Mouse (Mus musculus) MEL (cell line): Measurements from ENCODE around the gene Cdh4. TPM values are rescaled to one million over a fixed set of nuclear protein-coding genes. Genes with fewer than 3 reads are reported as not detected.

ENCODE experiments used
- DNase-seq: peaks from one replicate; pipeline ENCODE4 v3.0.0; 2011; ENCODE audit warnings: low read depth, low spot score
- H3K27ac ChIP-seq: 2 replicates; pipeline ENCODE4 v1.5.1; 2012; ENCODE audit warnings: low read depth, mild to moderate bottlenecking, control low read depth, low read length, moderate library complexity; ENCODE audit not compliant: control insufficient read depth
- H3K27me3 ChIP-seq, 2 experiments: fragments of 150-350 bp in 1 of 2; sonication (generic) in 1 of 2; 2 replicates each; pipeline ENCODE4 v1.6.1; 2012; ENCODE audit warnings: low read length in 2 of 2, mild to moderate bottlenecking in 2 of 2, improper control_type of control experiment in 1 of 2, moderate library complexity in 1 of 2; ENCODE audit not compliant: insufficient read depth in 2 of 2, control insufficient read depth in 1 of 2
- H3K36me3 ChIP-seq, 2 experiments: 2 replicates each; pipeline ENCODE4 v1.6.1; 2012 to 2014; ENCODE audit warnings: low read length in 2 of 2, improper control_type of control experiment in 1 of 2, inconsistent platforms in 1 of 2, mild to moderate bottlenecking in 1 of 2; ENCODE audit not compliant: insufficient read depth in 2 of 2, control insufficient read depth in 1 of 2
- H3K4me1 ChIP-seq, 2 experiments: fragments of 150-350 bp in 1 of 2; sonication (generic) in 1 of 2; 2 replicates each; pipeline ENCODE4 v1.6.1; 2012; ENCODE audit warnings: low read length in 2 of 2, improper control_type of control experiment in 1 of 2, mild to moderate bottlenecking in 1 of 2; ENCODE audit not compliant: insufficient read depth in 2 of 2, control insufficient read depth in 1 of 2
- H3K4me3 ChIP-seq, 2 experiments: fragments of 150-350 bp in 1 of 2; sonication (generic) in 1 of 2; 2 replicates each; pipeline ENCODE4 v1.5.1; 2012; ENCODE audit warnings: low read depth in 2 of 2, low read length in 2 of 2, mild to moderate bottlenecking in 2 of 2, moderate library complexity in 2 of 2, control low read depth in 1 of 2, improper control_type of control experiment in 1 of 2; ENCODE audit not compliant: control insufficient read depth in 1 of 2, insufficient read depth in 1 of 2
- H3K79me2 ChIP-seq: 2 replicates; pipeline ENCODE4 v1.6.1; 2012; ENCODE audit warnings: mild to moderate bottlenecking, low read length, moderate library complexity; ENCODE audit not compliant: control insufficient read depth, poor library complexity, insufficient read depth
- H3K9ac ChIP-seq: 2 replicates; pipeline ENCODE4 v1.6.1; 2012; ENCODE audit warnings: low read depth, mild to moderate bottlenecking, control low read depth, low read length, moderate library complexity; ENCODE audit not compliant: control insufficient read depth, poor library complexity, severe bottlenecking
- H3K9me3 ChIP-seq: fragments of 150-350 bp; sonication (generic); replicated peaks from 2 replicates; pipeline ENCODE4 v1.6.1; 2012; ENCODE audit warnings: mild to moderate bottlenecking, low read length, improper control_type of control experiment, moderate library complexity; ENCODE audit not compliant: insufficient read depth
- BHLHE40 ChIP-seq: IDR thresholded peaks from 2 replicates; pipeline ENCODE4 v1.6.1; 2012; ENCODE audit warnings: low read depth, mild to moderate bottlenecking, inconsistent platforms, low read length, improper control_type of control experiment, borderline replicate concordance
- CHD1 ChIP-seq: IDR thresholded peaks from 2 replicates; pipeline ENCODE4 v1.6.1; 2012; ENCODE audit warnings: low read depth, mild to moderate bottlenecking, inconsistent platforms, low read length, improper control_type of control experiment
- ETS1 ChIP-seq: IDR thresholded peaks from 2 replicates; pipeline ENCODE4 v1.6.1; 2012; ENCODE audit warnings: low read depth, mild to moderate bottlenecking, inconsistent platforms, low read length, improper control_type of control experiment, moderate library complexity
- HCFC1 ChIP-seq: IDR thresholded peaks from 2 replicates; pipeline ENCODE4 v1.6.1; 2012; ENCODE audit warnings: low read depth, mild to moderate bottlenecking, inconsistent platforms, low read length, improper control_type of control experiment, moderate library complexity
- MAFK ChIP-seq: IDR thresholded peaks from 2 replicates; pipeline ENCODE4 v1.6.1; 2011; ENCODE audit warnings: low read depth, mild to moderate bottlenecking, low read length, improper control_type of control experiment, borderline replicate concordance
- NRF1 ChIP-seq: IDR thresholded peaks from 2 replicates; pipeline ENCODE4 v1.6.1; 2014; ENCODE audit warnings: low read depth, mild to moderate bottlenecking, inconsistent platforms, low read length, improper control_type of control experiment, moderate library complexity; ENCODE audit not compliant: poor library complexity, insufficient read depth, severe bottlenecking
- POLR2AphosphoS2 ChIP-seq: IDR thresholded peaks from 2 replicates; pipeline ENCODE4 v1.6.1; 2011; ENCODE audit warnings: low read length, improper control_type of control experiment
- RCOR1 ChIP-seq: IDR thresholded peaks from 2 replicates; pipeline ENCODE4 v1.6.1; 2012; ENCODE audit warnings: low read depth, mild to moderate bottlenecking, inconsistent platforms, low read length, improper control_type of control experiment
- SIN3A ChIP-seq: IDR thresholded peaks from 2 replicates; pipeline ENCODE4 v1.6.1; 2012; ENCODE audit warnings: low read length, improper control_type of control experiment, inconsistent platforms
- TBP ChIP-seq: IDR thresholded peaks from 2 replicates; pipeline ENCODE4 v1.8.0; 2011; ENCODE audit warnings: low read depth, low read length, improper control_type of control experiment
- ZC3H11A ChIP-seq: IDR thresholded peaks from 2 replicates; pipeline ENCODE4 v1.6.1; 2012; ENCODE audit warnings: low read depth, mild to moderate bottlenecking, inconsistent platforms, low read length, improper control_type of control experiment
- ZMIZ1 ChIP-seq: IDR thresholded peaks from 2 replicates; pipeline ENCODE4 v1.6.1; 2012; ENCODE audit warnings: low read depth, mild to moderate bottlenecking, inconsistent platforms, low read length, improper control_type of control experiment, moderate library complexity
- ZNF384 ChIP-seq: IDR thresholded peaks from 2 replicates; pipeline ENCODE4 v1.6.1; 2012; ENCODE audit warnings: low read depth, mild to moderate bottlenecking, inconsistent platforms, low read length, improper control_type of control experiment
- polyA plus RNA-seq, 2 experiments: library from polyadenylated mRNA; stranded (reverse) in 1 of 2; unstranded in 1 of 2; fragments of >175 nt in 1 of 2; fragments of >200 nt in 1 of 2; gene quantifications; 2 replicates each; pipeline versions ENCODE4 v1.2.1 to v1.2.4; 2012; ENCODE audit warnings: low replicate concordance in 2 of 2, low read depth in 1 of 2; ENCODE audit not compliant: insufficient read length in 2 of 2, insufficient read depth in 1 of 2, missing spikeins in 1 of 2
- total RNA-seq: library from RNA; depleted of rRNA; stranded (reverse); fragments of 300-350 nt; gene quantifications from 2 replicates; pipeline ENCODE4 v1.2.3, GENCODE M21; 2012

Gene Cdh4
- total and polyA plus RNA-seq, 3 experiments = not detected

DNA sequence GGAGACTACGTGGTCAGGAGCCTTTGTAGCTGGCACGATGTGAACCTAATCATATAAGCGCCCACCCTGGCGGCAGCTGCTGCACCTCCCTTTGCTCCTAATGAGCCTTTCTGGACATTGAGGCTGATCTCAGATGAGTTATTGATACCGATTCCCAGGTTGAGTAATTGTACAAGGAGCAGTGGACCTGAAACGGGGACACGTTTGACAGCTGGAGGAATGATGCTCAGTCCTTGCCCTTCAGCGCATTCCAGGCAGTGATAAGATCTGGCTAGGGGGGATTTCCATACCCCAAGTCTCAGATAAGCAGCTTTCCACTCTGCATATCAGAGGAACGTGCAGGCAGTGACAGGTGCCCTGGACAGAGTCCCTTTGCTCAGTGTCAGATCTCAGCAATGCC lies 252.7 kb downstream of the Cdh4 start:
- H3K27me3 ChIP-seq = no peaks in the 10 kb centered on the region
- H3K9ac ChIP-seq = no peak overlapping the region
- H3K9me3 ChIP-seq = no peaks in the 10 kb centered on the region
- no peak overlapping the region for H3K4me3 ChIP-seq
- H3K27ac ChIP-seq = no peak overlapping the region
- DNase-seq = no peak
- no peaks in the 10 kb centered on the region for H3K36me3 ChIP-seq
- no peaks in the 10 kb centered on the region for H3K79me2 ChIP-seq
- H3K4me1 ChIP-seq = no peaks in the 10 kb centered on the region
- TF ChIP-seq ZNF384 (no peak), SIN3A (no peak), ZMIZ1 (no peak), ZC3H11A (no peak)

DNA sequence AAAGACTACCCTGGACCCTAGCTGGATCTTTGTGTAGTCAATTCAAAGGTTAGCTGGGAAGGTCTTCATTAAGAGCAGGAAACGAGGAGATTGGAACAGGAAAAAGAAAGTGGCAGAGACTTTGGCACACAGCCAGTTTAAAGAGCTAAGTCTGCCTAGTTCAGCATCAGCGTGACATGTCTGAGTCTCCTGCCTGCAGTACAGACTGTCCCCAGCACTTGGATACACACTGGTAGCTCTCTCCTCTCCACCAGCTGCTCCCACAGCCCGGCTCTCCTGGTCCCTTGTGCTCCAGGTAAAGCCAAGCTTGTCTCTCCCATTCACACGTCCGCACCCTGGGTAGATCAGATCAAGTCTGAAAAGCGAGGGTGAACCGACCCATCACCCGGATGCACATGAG lies 255.4 kb downstream of the Cdh4 start:
- H3K27ac ChIP-seq = no peak overlapping the region
- no peak for TF ChIP-seq BHLHE40
- TF ChIP-seq POLR2AphosphoS2 = no peak
- no peak for TF ChIP-seq RCOR1
- TF ChIP-seq HCFC1 = no peak
- TF ChIP-seq ZNF384 = no peak
- no peak for TF ChIP-seq CHD1
- no peak for TF ChIP-seq MAFK
- no peak for TF ChIP-seq TBP
- TF ChIP-seq, all 39 proteins: peak for 0
- Histone ChIP-seq H3K9me3 (no peaks in the 10 kb centered on the region), H3K79me2 (no peaks in the 10 kb centered on the region), H3K4me3 (no peak overlapping the region), H3K4me1 (no peaks in the 10 kb centered on the region), H3K9ac (no peak overlapping the region), H3K27me3 (no peaks in the 10 kb centered on the region), H3K36me3 (no peaks in the 10 kb centered on the region)
- no peak for DNase-seq

DNA sequence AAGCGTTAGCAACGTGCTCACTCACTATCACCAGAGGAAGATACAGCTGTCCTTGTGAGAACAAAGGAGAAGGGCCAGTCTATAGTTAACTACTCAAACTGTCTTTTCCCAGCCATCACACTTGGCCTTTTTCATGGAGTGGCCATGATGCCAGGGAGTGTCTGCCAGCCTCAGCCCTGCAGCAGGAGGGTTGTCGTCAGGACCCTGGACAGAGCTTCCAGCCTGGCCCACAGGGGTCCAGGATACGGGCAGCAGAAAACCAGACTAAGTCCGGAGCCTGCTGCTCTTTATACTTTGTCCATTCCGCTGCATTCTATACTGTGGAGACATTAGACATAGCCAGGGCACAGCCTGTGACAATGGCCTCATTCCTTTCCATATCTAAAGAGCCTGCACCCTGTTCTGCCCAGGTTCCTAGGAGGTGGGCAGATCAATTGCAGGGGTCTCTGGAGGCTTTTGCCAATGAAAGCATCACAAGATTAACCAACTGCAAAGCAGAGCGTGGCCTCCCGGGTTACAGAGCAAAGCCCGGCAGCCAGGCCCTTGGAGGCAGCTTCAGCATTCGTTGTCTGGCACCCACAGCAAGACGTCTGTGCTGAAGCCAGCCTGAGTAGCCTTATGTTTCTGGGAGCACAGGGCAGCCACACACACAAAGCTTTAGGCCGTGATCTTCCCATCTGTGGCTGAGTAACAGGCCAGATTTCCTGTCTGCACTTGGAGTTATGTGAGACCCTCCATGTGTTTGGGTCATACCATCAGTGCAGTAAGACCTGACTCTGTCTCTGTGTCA lies 256.2 kb downstream of the Cdh4 start:
- no peaks in the 10 kb centered on the region for H3K27me3 ChIP-seq
- TF ChIP-seq SIN3A (no peak), NRF1 (no peak), ETS1 (no peak)
- no peaks in the 10 kb centered on the region for H3K36me3 ChIP-seq
- no peak overlapping the region for H3K9ac ChIP-seq
- no peak for DNase-seq
- H3K9me3 ChIP-seq = no peaks in the 10 kb centered on the region
- no peak overlapping the region for H3K27ac ChIP-seq
- no peaks in the 10 kb centered on the region for H3K79me2 ChIP-seq
- no peaks in the 10 kb centered on the region for H3K4me1 ChIP-seq
- no peak overlapping the region for H3K4me3 ChIP-seq
